Mouse (Mus musculus): ENCODE results near the gene Olfr361. TPM values are rescaled to one million over a fixed set of nuclear protein-coding genes. Genes with fewer than 3 reads are reported as not detected.
"Not testable (repeated sequence)": the region's sequence is repeated elsewhere in the genome, so short reads cannot be mapped to it uniquely, and the experiment has no call there.

Gene Olfr361
- total RNA-seq (2021): not detected

DNA sequence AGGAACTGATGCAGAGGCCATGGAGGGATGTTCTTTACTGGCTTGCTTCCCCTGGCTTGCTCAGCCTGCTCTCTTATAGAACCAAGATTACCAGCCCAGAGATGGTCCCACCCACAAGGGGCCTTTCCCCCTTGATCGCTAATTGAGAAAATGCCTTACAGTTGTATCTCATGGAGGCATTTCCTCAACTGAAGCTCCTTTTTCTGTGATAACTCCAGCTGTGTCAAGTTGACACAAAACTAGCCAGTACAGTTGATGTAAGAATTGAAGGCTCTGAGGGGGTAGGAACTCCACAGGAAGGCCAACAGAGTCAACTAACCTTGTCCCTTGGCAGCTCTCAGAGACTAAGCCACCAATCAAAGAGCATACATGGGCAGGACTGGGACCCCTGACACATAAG is at the start of gene Olfr361:
Olfr361 (minus strand) TSS at position 101 of the 400 bp plus-strand sequence.
- not testable (repeated sequence) for DNase-seq

GRCm38 (mm10) chr2:37117810-37118209 is 28.7 kb upstream of the Olfr361 start, which contains the start of gene Olfr362:
TSS of gene Olfr362 (minus strand) at chr2:37117910.
- no peak for DNase-seq

- DNase-seq: no peak
Measured at GRCm38 (mm10) chr2:37065446-37065845, 23.6 kb downstream of the Olfr361 start, which contains the start of gene Olfr360. TSS of gene Olfr360 (plus strand) at chr2:37065746.

Other genes with a start within 250 kb of the Olfr361 start
- gene Olfr350, start 243.0 kb downstream of the Olfr361 start, total RNA-seq (2021): not detected
- not detected for gene Olfr351, start 226.6 kb downstream of the Olfr361 start, total RNA-seq (2021)
- gene Olfr352, start 220.8 kb downstream of the Olfr361 start, total RNA-seq (2021): not detected
- gene Olfr353, start 196.4 kb downstream of the Olfr361 start, total RNA-seq (2021): not detected
- not detected for gene Olfr354, start 183.6 kb downstream of the Olfr361 start, total RNA-seq (2021)
- not detected for gene Olfr355, start 160.4 kb downstream of the Olfr361 start, total RNA-seq (2021)
- not detected for gene Olfr356, start 152.2 kb downstream of the Olfr361 start, total RNA-seq (2021)
- gene Olfr357, start 95.5 kb downstream of the Olfr361 start, total RNA-seq (2021): not detected
- gene Olfr358, start 80.0 kb downstream of the Olfr361 start, total RNA-seq (2021): not detected
- gene Olfr360, start 23.5 kb downstream of the Olfr361 start, total RNA-seq (2021): not detected
- gene Olfr362, start 28.6 kb upstream of the Olfr361 start, total RNA-seq (2021): not detected
- not detected for gene Olfr364-ps1, start 50.0 kb upstream of the Olfr361 start, total RNA-seq (2021)
- gene Olfr365, start 98.9 kb upstream of the Olfr361 start, total RNA-seq (2021): not detected
- not detected for gene Olfr366, start 122.3 kb upstream of the Olfr361 start, total RNA-seq (2021)
- not detected for gene Olfr368, start 237.2 kb upstream of the Olfr361 start, total RNA-seq (2021)